Mouse (Mus musculus) spleen, adult 2 months (tissue): ENCODE data around the gene Usp15. TPM values are rescaled to one million over a fixed set of nuclear protein-coding genes. Genes with fewer than 3 reads are reported as not detected.

ENCODE experiments used
- DNase-seq, 2 experiments: peaks; one replicate each; pipeline versions ENCODE4 v3.0.0 to v3.0.0-alpha.2; 2012 to 2021; ENCODE audit warnings: low spot score in 2 of 2, low read depth in 1 of 2
- H3K27ac ChIP-seq: fragments of 200-500 bp; 2 replicates; pipeline ENCODE4 v1.5.1; 2012; ENCODE audit warnings: low read length, inconsistent platforms; ENCODE audit not compliant: insufficient read depth
- H3K27me3 ChIP-seq: fragments of 200-500 bp; 2 replicates; pipeline ENCODE4 v1.6.1; 2012; ENCODE audit warnings: mild to moderate bottlenecking, moderate library complexity, low read length, inconsistent platforms; ENCODE audit not compliant: control insufficient read depth, insufficient read depth
- H3K36me3 ChIP-seq: fragments of 200-500 bp; 2 replicates; pipeline ENCODE4 v1.6.1; 2012; ENCODE audit warnings: mild to moderate bottlenecking, low read length, inconsistent platforms; ENCODE audit not compliant: control insufficient read depth, insufficient read depth
- H3K4me1 ChIP-seq: fragments of 200-500 bp; 2 replicates; pipeline ENCODE4 v1.6.1; 2011; ENCODE audit warnings: inconsistent platforms; ENCODE audit not compliant: control insufficient read depth, insufficient read depth, insufficient read length
- H3K4me3 ChIP-seq: fragments of 200-500 bp; 2 replicates; pipeline ENCODE4 v1.5.1; 2011; ENCODE audit warnings: mild to moderate bottlenecking, inconsistent platforms; ENCODE audit not compliant: insufficient read depth, insufficient read length; ENCODE audit errors: extremely low read depth
- CTCF ChIP-seq: fragments of 200-500 bp; IDR thresholded peaks from 2 replicates; pipeline ENCODE4 v1.5.1; 2011; ENCODE audit warnings: mild to moderate bottlenecking, inconsistent platforms; ENCODE audit not compliant: insufficient read depth, insufficient read length, insufficient replicate concordance; ENCODE audit errors: extremely low read depth
- POLR2A ChIP-seq: fragments of 200-500 bp; IDR thresholded peaks from 2 replicates; pipeline ENCODE4 v1.6.1; 2011; ENCODE audit warnings: low read depth, low read length, inconsistent platforms
- WGBS: fragments of 180-500 bp; shearing (Covaris S2); methylation state at CpG from one replicate; pipeline ENCODE4 v1.1.7; 2018; 5-methylcytosine and 5-hydroxymethylcytosine counted together
- polyA plus RNA-seq: library from polyadenylated mRNA; depleted of rRNA; stranded (reverse); fragments of >200 nt; gene quantifications from 2 replicates; pipeline ENCODE4 v1.2.3, GENCODE M21; 2012

Usp15 gene
- polyA plus RNA-seq, 1 experiment = 5.2 TPM

- no peak for TF ChIP-seq CTCF
- TF ChIP-seq POLR2A = no peak
- Histone ChIP-seq H3K36me3 (no peaks in the 10 kb centered on the region), H3K4me3 (no peak overlapping the region), H3K27me3 (no peaks in the 10 kb centered on the region), H3K4me1 (no peaks in the 10 kb centered on the region; the same call in 1 of the 2 replicates), H3K27ac (peak overlapping the region; percentile 42; the same call in 1 of the 2 replicates)
- DNase-seq = no peak
- WGBS = 32% methylated on average over 23 of the region's 23 CpGs
Measured at GRCm38 (mm10) chr10:123201981-123202758, 5.4 kb upstream of the Usp15 start.

DNA sequence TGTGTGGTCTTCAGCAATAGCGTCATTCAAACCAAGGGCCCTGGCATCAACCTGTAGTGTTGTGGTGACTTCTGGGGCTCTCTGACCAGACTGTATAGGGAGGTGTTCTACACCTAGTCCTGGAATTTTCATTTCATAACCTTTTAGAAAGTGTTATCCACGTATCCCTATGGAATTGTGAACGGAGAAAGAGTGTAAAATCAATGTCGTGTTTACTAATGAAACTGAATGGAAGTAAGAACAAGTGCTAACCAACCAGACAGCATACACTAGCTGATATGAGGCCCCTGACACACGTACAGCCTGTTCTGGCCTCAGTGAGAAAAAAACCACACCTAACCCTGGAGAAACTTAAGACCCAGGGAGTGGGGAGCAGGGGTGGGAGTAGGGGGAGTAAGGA, 4.6 kb upstream of the Usp15 start:
- Histone ChIP-seq H3K27ac (no peak overlapping the region), H3K36me3 (no peaks in the 10 kb centered on the region), H3K27me3 (no peaks in the 10 kb centered on the region), H3K4me1 (no peaks in the 10 kb centered on the region; the same call in 1 of the 2 replicates), H3K4me3 (no peak overlapping the region)
- 80% methylated on average over 5 of the region's 5 CpGs for WGBS
- TF ChIP-seq POLR2A (no peak), CTCF (no peak)
- DNase-seq = no peak

DNA sequence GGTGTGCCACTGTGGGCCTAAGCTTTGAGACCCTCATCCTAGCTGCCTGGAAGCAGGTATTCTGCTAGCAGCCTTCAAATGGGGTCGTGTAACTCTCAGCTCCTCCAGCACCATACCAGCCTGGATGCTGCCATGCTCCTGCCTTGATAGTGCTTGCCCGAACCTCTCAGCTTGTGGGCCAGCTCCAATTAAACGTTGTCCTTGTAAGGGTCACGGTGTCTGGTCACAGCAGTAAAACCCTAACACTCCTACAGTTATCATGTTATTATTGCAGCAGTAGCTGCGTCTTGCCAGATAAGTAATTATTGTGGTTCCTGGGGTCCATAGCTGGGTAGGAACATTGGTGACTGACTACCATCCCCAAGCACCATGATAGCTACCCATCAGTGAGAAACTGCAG, 4.2 kb upstream of the Usp15 start:
- Histone ChIP-seq H3K4me3 (no peak overlapping the region), H3K4me1 (no peaks in the 10 kb centered on the region; the same call in 1 of the 2 replicates), H3K27me3 (no peaks in the 10 kb centered on the region), H3K36me3 (no peaks in the 10 kb centered on the region), H3K27ac (no peak overlapping the region)
- TF ChIP-seq CTCF = no peak
- no peak for TF ChIP-seq POLR2A
- no peak for DNase-seq
- 90% methylated on average over 5 of the region's 5 CpGs for WGBS

DNA sequence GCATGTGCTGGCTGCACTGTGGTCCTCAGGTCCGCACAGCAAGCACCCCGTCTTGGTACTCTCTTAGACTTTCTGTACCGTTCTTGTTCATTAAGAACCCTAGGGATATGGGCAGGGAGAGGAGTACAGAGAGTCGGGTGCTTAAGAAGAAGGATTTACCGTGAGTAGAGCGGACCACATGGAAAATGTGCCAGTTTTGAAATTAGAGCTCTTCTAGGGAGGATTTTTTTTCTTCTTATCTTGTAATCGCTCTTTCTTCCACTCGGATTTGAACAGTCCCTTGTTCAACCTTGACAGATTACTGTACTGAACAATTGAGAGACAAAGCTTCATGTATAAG, 3.5 kb upstream of the Usp15 start:
- no peak overlapping the region for H3K4me3 ChIP-seq
- H3K27me3 ChIP-seq = no peaks in the 10 kb centered on the region
- no peaks in the 10 kb centered on the region; the same call in 1 of the 2 replicates for H3K4me1 ChIP-seq
- WGBS = 90% methylated on average over 8 of the region's 8 CpGs
- TF ChIP-seq POLR2A (no peak), CTCF (no peak)
- no peak overlapping the region for H3K27ac ChIP-seq
- DNase-seq = no peak
- H3K36me3 ChIP-seq = no peaks in the 10 kb centered on the region

- H3K27ac ChIP-seq = no peak overlapping the region
- H3K27me3 ChIP-seq = no peaks in the 10 kb centered on the region
- H3K36me3 ChIP-seq = no peaks in the 10 kb centered on the region
- H3K4me1 ChIP-seq = no peaks in the 10 kb centered on the region; the same call in 1 of the 2 replicates
- H3K4me3 ChIP-seq = no peak overlapping the region
- 88% methylated on average over 19 of the region's 19 CpGs for WGBS
- no peak for DNase-seq
- no peak for TF ChIP-seq CTCF
- no peak for TF ChIP-seq POLR2A
Measured at GRCm38 (mm10) chr10:123199615-123200319, 3.0 kb upstream of the Usp15 start.

DNA sequence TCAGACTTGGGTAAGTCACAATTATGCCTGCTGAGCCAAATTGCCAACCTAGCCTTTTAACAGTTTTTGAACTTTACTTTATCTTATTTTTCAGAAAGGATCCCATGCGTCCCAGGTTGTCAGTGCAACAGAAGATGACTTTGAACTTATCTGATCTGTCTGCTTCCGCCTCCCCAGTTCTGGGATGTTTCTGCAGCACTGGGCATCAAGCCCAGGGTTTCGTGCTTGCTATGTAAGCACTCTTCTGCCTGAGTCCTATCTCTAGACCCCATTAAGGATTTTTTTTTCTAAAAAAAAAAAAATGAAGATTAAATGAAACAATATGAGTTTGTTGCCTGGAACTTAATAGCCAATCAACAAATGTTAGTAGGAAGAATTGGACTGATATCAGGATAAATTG, 2.3 kb upstream of the Usp15 start:
- no peak overlapping the region for H3K27ac ChIP-seq
- WGBS = 70% methylated on average over 3 of the region's 3 CpGs
- no peaks in the 10 kb centered on the region for H3K27me3 ChIP-seq
- TF ChIP-seq POLR2A (no peak), CTCF (no peak)
- H3K4me1 ChIP-seq = no peaks in the 10 kb centered on the region; the same call in 1 of the 2 replicates
- no peaks in the 10 kb centered on the region for H3K36me3 ChIP-seq
- DNase-seq = no peak
- H3K4me3 ChIP-seq = no peak overlapping the region

GRCm38 (mm10) chr10:123198183-123198582, 1.4 kb upstream of the Usp15 start:
- Histone ChIP-seq H3K27me3 (no peaks in the 10 kb centered on the region), H3K4me1 (peaks cover 3% of the 10 kb centered on the region), H3K36me3 (no peaks in the 10 kb centered on the region), H3K4me3 (no peak overlapping the region), H3K27ac (no peak overlapping the region)
- DNase-seq = no peak
- TF ChIP-seq CTCF = no peak
- TF ChIP-seq POLR2A = no peak
- WGBS = 93% methylated on average over 5 of the region's 5 CpGs
